Comparison of ENCODE assay signal across 7 mouse cellular contexts in genomic region chr4:129640101-129640637, GRCm38 (mm10). TPM values are rescaled to one million over a fixed set of nuclear protein-coding genes. Genes with fewer than 3 reads are reported as not detected.
DNase-seq lines count a peak whose midpoint lies in the region; ATAC-seq and TF ChIP-seq lines count a peak whose summit lies in the region.

No protein-coding gene starts in this region.

- H3K27ac ChIP-seq in ES-Bruce4 (ENCODE audit: insufficient read depth, low read length), result no peak overlapping the region
- H3K27ac ChIP-seq in limb, embryonic 14.5 days (replicated peaks; ENCODE audit: low read depth, low read length), result peak overlapping the region; percentile 88
- H3K27ac ChIP-seq in midbrain, embryonic 14.5 days (replicated peaks; ENCODE audit: low read depth, low read length), result peak overlapping the region; percentile 92

- no peak for ATAC-seq in limb, embryonic 14.5 days (ENCODE audit: low FRiP score, low read depth)
- no peak for ATAC-seq in midbrain, embryonic 14.5 days (ENCODE audit: low FRiP score, low TSS enrichment)

- TF ChIP-seq CTCF in ES-Bruce4 (IDR thresholded peaks at IDR 0.05; ENCODE audit: low read depth, low read length), result no peak

- intact Hi-C loops in heart, postnatal 14 days (cut with DNase I), result no loop called here

- H3K4me1 ChIP-seq in ES-Bruce4 (ENCODE audit: control insufficient read depth, insufficient read depth, low read length), result no peaks in the 10 kb centered on the region
- peaks cover 40% of the 10 kb centered on the region for H3K4me1 ChIP-seq in erythroblast, embryonic 14.5 days (ENCODE audit: control insufficient read depth)
- peaks cover 20% of the 10 kb centered on the region for H3K4me1 ChIP-seq in limb, embryonic 14.5 days (ENCODE audit: control insufficient read depth, insufficient read depth, low read length)
- peaks cover 18% of the 10 kb centered on the region for H3K4me1 ChIP-seq in midbrain, embryonic 14.5 days (ENCODE audit: control insufficient read depth, insufficient read depth, low read length)

- H3K36me3 ChIP-seq in ES-Bruce4 (ENCODE audit: control insufficient read depth, insufficient read depth, low read length, poor library complexity, severe bottlenecking), result peaks cover 37% of the 10 kb centered on the region
- H3K36me3 ChIP-seq in erythroblast, embryonic 14.5 days (ENCODE audit: control insufficient read depth), result peaks cover 59% of the 10 kb centered on the region
- peaks cover 48% of the 10 kb centered on the region for H3K36me3 ChIP-seq in limb, embryonic 14.5 days (ENCODE audit: control insufficient read depth, insufficient read depth, low read length)
- peaks cover 47% of the 10 kb centered on the region for H3K36me3 ChIP-seq in midbrain, embryonic 14.5 days (ENCODE audit: control insufficient read depth, insufficient read depth, low read length)

- peak overlapping the region; percentile 81 for H3K9ac ChIP-seq in ES-Bruce4 (ENCODE audit: low read depth, poor library complexity, severe bottlenecking)
- peak overlapping the region; percentile 70 for H3K9ac ChIP-seq in limb, embryonic 14.5 days (ENCODE audit: low read depth, low read length, severe bottlenecking)
- H3K9ac ChIP-seq in midbrain, embryonic 14.5 days (replicated peaks; ENCODE audit: low read length), result peak overlapping the region; percentile 69

- peak; percentile 50 for DNase-seq in adipocyte (ENCODE audit: low spot score)
- peak; percentile 47 to 50 for DNase-seq in heart, postnatal 14 days
- DNase-seq in limb, embryonic 14.5 days (ENCODE audit: low spot score), result no peak
- no peak for DNase-seq in midbrain, embryonic 14.5 days
- no peak for DNase-seq in right cerebral cortex, adult 2 months (ENCODE audit: low spot score in 2 of 2)

- H3K9me3 ChIP-seq in ES-Bruce4 (replicated peaks; ENCODE audit: control insufficient read depth, insufficient read depth, low read length, poor library complexity, severe bottlenecking), result no peaks in the 10 kb centered on the region
- no peaks in the 10 kb centered on the region for H3K9me3 ChIP-seq in erythroblast, embryonic 14.5 days (ENCODE audit: control insufficient read depth, low read length)
- H3K9me3 ChIP-seq in limb, embryonic 14.5 days (ENCODE audit: control insufficient read depth, low read length), result no peaks in the 10 kb centered on the region
- H3K9me3 ChIP-seq in midbrain, embryonic 14.5 days (ENCODE audit: control insufficient read depth, low read length), result no peaks in the 10 kb centered on the region

- no peak for TF ChIP-seq POLR2A in ES-Bruce4 (IDR thresholded peaks at IDR 0.05; ENCODE audit: insufficient read depth, low read length)
- 0 out of 2 replicates have a peak, but pooled peaks have one; percentile 40 for TF ChIP-seq POLR2A in limb, embryonic 14.5 days (IDR thresholded peaks at IDR 0.05; ENCODE audit: borderline replicate concordance, extremely low read depth, insufficient read depth, insufficient read length)

- peak overlapping the region; percentile 97 for H3K4me3 ChIP-seq in ES-Bruce4 (ENCODE audit: low read depth, low read length)
- H3K4me3 ChIP-seq in erythroblast, embryonic 14.5 days (replicated peaks), result peak overlapping the region; percentile 94
- H3K4me3 ChIP-seq in limb, embryonic 14.5 days (replicated peaks; ENCODE audit: low read length), result peak overlapping the region; percentile 55
- peak overlapping the region; percentile 59 for H3K4me3 ChIP-seq in midbrain, embryonic 14.5 days (replicated peaks; ENCODE audit: low read depth, low read length)

- 5% methylated on average over 17 of the region's 17 CpGs for WGBS in limb, embryonic 14.5 days
- 5% methylated on average over 17 of the region's 17 CpGs for WGBS in midbrain, embryonic 14.5 days

- no peaks in the 10 kb centered on the region for H3K27me3 ChIP-seq in ES-Bruce4 (ENCODE audit: control insufficient read depth, insufficient read depth, low read length, poor library complexity, severe bottlenecking)
- H3K27me3 ChIP-seq in erythroblast, embryonic 14.5 days (ENCODE audit: control insufficient read depth), result no peaks in the 10 kb centered on the region
- H3K27me3 ChIP-seq in limb, embryonic 14.5 days (ENCODE audit: control insufficient read depth, insufficient read depth, low read length), result no peaks in the 10 kb centered on the region
- no peaks in the 10 kb centered on the region for H3K27me3 ChIP-seq in midbrain, embryonic 14.5 days (ENCODE audit: control insufficient read depth, insufficient read depth, low read length)

- TF ChIP-seq EP300 in ES-Bruce4 (IDR thresholded peaks at IDR 0.05; ENCODE audit: insufficient read depth, low read depth, low read length), result no peak

- H3K4me2 ChIP-seq in limb, embryonic 14.5 days (replicated peaks; ENCODE audit: low read depth, low read length, severe bottlenecking), result peak overlapping the region; percentile 73
- H3K4me2 ChIP-seq in midbrain, embryonic 14.5 days (ENCODE audit: low read length), result peak overlapping the region; percentile 90

RNA-seq across cellular contexts. Expression of gene Txlna, which starts 0.7 kb away (rescaled TPM):
- polyA plus RNA-seq in ES-Bruce4 (2011; ENCODE audit: insufficient read depth, insufficient read length, low read depth, missing spikeins), result 42.3 and 44.5 TPM in 2 replicates
- 2.8 and 3.0 TPM in 2 replicates for polyA plus RNA-seq in erythroblast, embryonic 14.5 days (2012)
- 10 to 100 TPM; 28.0 to 28.6 TPM for total RNA-seq in heart, postnatal 14 days (2021)
- polyA plus RNA-seq in limb, embryonic 14.5 days (2012; rRNA removed), result 80.3 and 82.6 TPM in 2 replicates
- polyA plus RNA-seq in limb, embryonic 14.5 days (2014; fragmentation: Nextera tagmentation; extraction: Ambion mirVana), result 108 and 112 TPM in 2 replicates
- polyA plus RNA-seq in midbrain, embryonic 14.5 days (2014; fragmentation: Nextera tagmentation; extraction: Ambion mirVana), result 37.4 and 64.1 TPM in 2 replicates

RNA-seq across cellular contexts. Expression of gene Ccdc28b, which starts 16.4 kb away (rescaled TPM):
- 7.4 and 8.7 TPM in 2 replicates for polyA plus RNA-seq in ES-Bruce4 (2011; ENCODE audit: insufficient read depth, insufficient read length, low read depth, missing spikeins)
- polyA plus RNA-seq in erythroblast, embryonic 14.5 days (2012), result 0.73 and 2.6 TPM in 2 replicates
- total RNA-seq in heart, postnatal 14 days (2021), result 10 to 100 TPM; 40.7 to 46.5 TPM
- 34.7 and 51.0 TPM in 2 replicates for polyA plus RNA-seq in limb, embryonic 14.5 days (2012; rRNA removed)
- 42.8 and 45.7 TPM in 2 replicates for polyA plus RNA-seq in limb, embryonic 14.5 days (2014; fragmentation: Nextera tagmentation; extraction: Ambion mirVana)
- polyA plus RNA-seq in midbrain, embryonic 14.5 days (2014; fragmentation: Nextera tagmentation; extraction: Ambion mirVana), result 127 and 147 TPM in 2 replicates

RNA-seq across cellular contexts. Expression of gene Iqcc, which starts 21.3 kb away (rescaled TPM):
- 21.0 and 24.7 TPM in 2 replicates for polyA plus RNA-seq in ES-Bruce4 (2011; ENCODE audit: insufficient read depth, insufficient read length, low read depth, missing spikeins)
- 0.09 and 0.11 TPM in 2 replicates for polyA plus RNA-seq in erythroblast, embryonic 14.5 days (2012)
- 10 to 100 TPM; 16.3 to 17.6 TPM for total RNA-seq in heart, postnatal 14 days (2021)
- 28.6 and 35.5 TPM in 2 replicates for polyA plus RNA-seq in limb, embryonic 14.5 days (2012; rRNA removed)
- polyA plus RNA-seq in limb, embryonic 14.5 days (2014; fragmentation: Nextera tagmentation; extraction: Ambion mirVana), result 23.2 and 28.6 TPM in 2 replicates
- 25.0 and 28.0 TPM in 2 replicates for polyA plus RNA-seq in midbrain, embryonic 14.5 days (2014; fragmentation: Nextera tagmentation; extraction: Ambion mirVana)

RNA-seq across cellular contexts. Expression of gene Dcdc2b, which starts 26.1 kb away (rescaled TPM):
- 2.2 and 3.0 TPM in 2 replicates for polyA plus RNA-seq in ES-Bruce4 (2011; ENCODE audit: insufficient read depth, insufficient read length, low read depth, missing spikeins)
- polyA plus RNA-seq in erythroblast, embryonic 14.5 days (2012), result not detected in 2 replicates
- 1 to 10 TPM; 1.2 TPM for total RNA-seq in heart, postnatal 14 days (2021)
- 3.0 and 5.2 TPM in 2 replicates for polyA plus RNA-seq in limb, embryonic 14.5 days (2012; rRNA removed)
- 2.5 and 3.4 TPM in 2 replicates for polyA plus RNA-seq in limb, embryonic 14.5 days (2014; fragmentation: Nextera tagmentation; extraction: Ambion mirVana)
- 2.9 and 4.4 TPM in 2 replicates for polyA plus RNA-seq in midbrain, embryonic 14.5 days (2014; fragmentation: Nextera tagmentation; extraction: Ambion mirVana)

RNA-seq across cellular contexts. Expression of gene Kpna6, which starts 32.4 kb away (rescaled TPM):
- polyA plus RNA-seq in ES-Bruce4 (2011; ENCODE audit: insufficient read depth, insufficient read length, low read depth, missing spikeins), result 107 and 130 TPM in 2 replicates
- polyA plus RNA-seq in erythroblast, embryonic 14.5 days (2012), result 0.47 and 0.65 TPM in 2 replicates
- 10 to 100 TPM; 69.9 to 72.4 TPM for total RNA-seq in heart, postnatal 14 days (2021)
- polyA plus RNA-seq in limb, embryonic 14.5 days (2012; rRNA removed), result 35.2 and 40.5 TPM in 2 replicates
- polyA plus RNA-seq in limb, embryonic 14.5 days (2014; fragmentation: Nextera tagmentation; extraction: Ambion mirVana), result 14.6 and 15.2 TPM in 2 replicates
- polyA plus RNA-seq in midbrain, embryonic 14.5 days (2014; fragmentation: Nextera tagmentation; extraction: Ambion mirVana), result 16.2 and 17.1 TPM in 2 replicates

Comparison
In these comparisons a context has a peak if more than half of its experiments do, and no peak if none do; other contexts are left out.
1. DNase-seq: peak in adipocyte (single experiment) and heart, postnatal 14 days (2 of 2); none in limb, embryonic 14.5 days (single experiment), midbrain, embryonic 14.5 days (single experiment) and right cerebral cortex, adult 2 months (0 of 2).
2. RNA of gene Iqcc, which starts 21.3 kb away (polyA plus RNA-seq): 23.2 to 35.5 TPM in limb, embryonic 14.5 days, 25.0 to 28.0 TPM in midbrain, embryonic 14.5 days and 21.0 to 24.7 TPM in ES-Bruce4; 0.09 to 0.11 TPM in erythroblast, embryonic 14.5 days; every median in the first group is over 10 times any median in the second.
3. Peak in every context shown above with its lines, with median percentiles within 50 percentile points of each other: H3K4me3 ChIP-seq and H3K9ac ChIP-seq.